Mouse (Mus musculus) limb, embryonic 14.5 days (tissue): ENCODE results near the gene Sdk2. TPM values are rescaled to one million over a fixed set of nuclear protein-coding genes. Genes with fewer than 3 reads are reported as not detected.

Experiments used
- ATAC-seq: fragments of 200-750 bp; cut with Nextera tagmentation; 2 replicates; pipeline ENCODE4 v1.8.0; 2017; ENCODE audit warnings: low read depth, moderate number of reproducible peaks, moderate TSS enrichment; ENCODE audit not compliant: low FRiP score
- DNase-seq: peaks from one replicate; pipeline ENCODE4 v3.0.0-alpha.2; 2015; ENCODE audit warnings: low spot score
- H3K27ac ChIP-seq: fragments of 300-500 bp; sonication (generic); replicated peaks from 2 replicates; pipeline ENCODE4 v1.5.1; 2014; ENCODE audit warnings: low read depth, mild to moderate bottlenecking, low read length, moderate library complexity, mixed read lengths
- H3K27me3 ChIP-seq: fragments of 300-500 bp; sonication (generic); 2 replicates; pipeline ENCODE4 v1.6.1; 2014; ENCODE audit warnings: low read length, mixed read lengths; ENCODE audit not compliant: control insufficient read depth, insufficient read depth
- H3K36me3 ChIP-seq: fragments of 300-500 bp; sonication (generic); 2 replicates; pipeline ENCODE4 v1.6.1; 2014; ENCODE audit warnings: mild to moderate bottlenecking, low read length, moderate library complexity, mixed read lengths; ENCODE audit not compliant: control insufficient read depth, insufficient read depth
- H3K4me1 ChIP-seq: fragments of 300-500 bp; sonication (generic); 2 replicates; pipeline ENCODE4 v1.6.1; 2014; ENCODE audit warnings: antibody characterized with exemption, low read length, mixed read lengths; ENCODE audit not compliant: control insufficient read depth, insufficient read depth
- H3K4me2 ChIP-seq: fragments of 300-500 bp; sonication (generic); replicated peaks from 2 replicates; pipeline ENCODE4 v1.6.1; 2014; ENCODE audit warnings: low read depth, mild to moderate bottlenecking, low read length, moderate library complexity; ENCODE audit not compliant: severe bottlenecking
- H3K4me3 ChIP-seq: fragments of 300-500 bp; sonication (generic); replicated peaks from 2 replicates; pipeline ENCODE4 v1.5.1; 2014; ENCODE audit warnings: low read length
- H3K9ac ChIP-seq: fragments of 300-500 bp; sonication (generic); 2 replicates; pipeline ENCODE4 v1.6.1; 2014; ENCODE audit warnings: mild to moderate bottlenecking, low read depth, low read length, moderate library complexity; ENCODE audit not compliant: severe bottlenecking
- H3K9me3 ChIP-seq: fragments of 300-500 bp; sonication (generic); 2 replicates; pipeline ENCODE4 v1.6.1; 2016; ENCODE audit warnings: low read length; ENCODE audit not compliant: control insufficient read depth
- POLR2A ChIP-seq: fragments of 200-500 bp; IDR thresholded peaks from 2 replicates; pipeline ENCODE4 v1.8.0; 2012; ENCODE audit warnings: inconsistent platforms, mild to moderate bottlenecking, moderate library complexity, borderline replicate concordance; ENCODE audit not compliant: insufficient read depth, insufficient read length; ENCODE audit errors: extremely low read depth
- WGBS: fragments of 180-500 bp; shearing (Covaris S2); extraction: QIAGEN DNeasy Blood & Tissue Kit; methylation state at CpG from one replicate; pipeline ENCODE4 v1.1.7; 2014; 5-methylcytosine and 5-hydroxymethylcytosine counted together
- polyA plus RNA-seq, 2 experiments: library from polyadenylated mRNA; depleted of rRNA in 1 of 2; stranded (reverse) in 1 of 2; unstranded in 1 of 2; fragments of >200 nt; fragmentation: Nextera tagmentation in 1 of 2; extraction: Ambion mirVana in 1 of 2; gene quantifications; 2 replicates each; pipeline versions ENCODE4 v1.2.1 to v1.2.3; 2012 to 2014

The Sdk2 gene
- polyA plus RNA-seq, 2 experiments = 8.0 to 11.6 TPM

DNA sequence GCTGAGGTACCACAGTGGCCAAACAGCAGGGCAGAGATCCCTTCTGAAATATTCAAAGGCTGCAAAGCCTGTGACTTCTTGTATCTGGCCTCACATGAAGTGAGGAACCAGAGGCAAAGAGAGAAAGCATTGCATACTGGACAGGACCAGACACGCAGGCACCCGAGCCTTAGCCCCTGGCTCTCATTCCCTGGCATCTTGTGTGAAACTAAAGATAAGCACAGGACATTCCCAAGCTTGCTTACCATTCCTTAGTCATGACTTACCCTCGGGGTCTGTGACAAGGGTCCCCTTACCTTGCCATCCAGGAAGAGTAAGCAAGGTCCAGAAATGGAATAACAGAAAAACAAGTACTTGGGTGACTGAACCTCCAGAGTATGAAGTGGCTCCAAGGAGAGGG is 16.3 kb downstream of the Sdk2 start:
- H3K4me2 ChIP-seq = no peak overlapping the region
- TF ChIP-seq POLR2A = no peak
- 0 out of 2 replicates have a peak, but pooled peaks cover 4% of the 10 kb centered on the region for H3K9me3 ChIP-seq
- no peaks in the 10 kb centered on the region for H3K27me3 ChIP-seq
- DNase-seq (no peak), ATAC-seq (no peak)
- no peaks in the 10 kb centered on the region for H3K36me3 ChIP-seq
- 78% methylated on average over 3 of the region's 3 CpGs for WGBS
- no peak overlapping the region for H3K4me3 ChIP-seq
- peaks cover 17% of the 10 kb centered on the region for H3K4me1 ChIP-seq
- H3K27ac ChIP-seq = no peak overlapping the region
- H3K9ac ChIP-seq = no peak overlapping the region

GRCm38 (mm10) chr11:114047887-114048331 is 18.9 kb downstream of the Sdk2 start:
- Histone ChIP-seq H3K4me1 (peaks cover 17% of the 10 kb centered on the region), H3K9me3 (0 out of 2 replicates have a peak, but pooled peaks cover 4% of the 10 kb centered on the region), H3K27me3 (no peaks in the 10 kb centered on the region), H3K27ac (no peak overlapping the region), H3K4me3 (no peak overlapping the region), H3K4me2 (no peak overlapping the region), H3K9ac (no peak overlapping the region), H3K36me3 (no peaks in the 10 kb centered on the region)
- WGBS = 13% methylated on average over 10 of the region's 10 CpGs
- ATAC-seq (no peak), DNase-seq (no peak)
- TF ChIP-seq POLR2A = no peak

DNA sequence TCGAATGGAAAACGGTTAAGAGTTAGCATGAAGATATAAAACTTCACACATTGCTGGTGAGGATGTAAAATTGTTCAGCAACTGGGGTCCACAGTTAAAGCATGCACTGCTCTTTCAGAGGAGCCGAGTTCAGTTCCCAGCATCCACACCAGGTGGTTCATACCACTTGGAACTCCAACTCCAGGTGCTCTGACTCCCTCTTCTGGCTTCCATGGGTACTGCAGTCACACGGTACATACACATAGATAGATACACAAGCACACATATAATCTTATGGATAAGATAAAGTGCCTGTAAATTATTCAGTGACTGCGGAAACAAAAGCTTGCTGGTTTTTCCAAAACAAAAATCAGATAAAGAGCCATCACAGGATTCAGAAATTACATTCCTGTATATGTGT is 19.9 kb downstream of the Sdk2 start:
- H3K9ac ChIP-seq = no peak overlapping the region
- no peak for TF ChIP-seq POLR2A
- ATAC-seq = no peak
- no peak overlapping the region for H3K4me3 ChIP-seq
- H3K36me3 ChIP-seq = no peaks in the 10 kb centered on the region
- 93% methylated on average over 5 of the region's 5 CpGs for WGBS
- DNase-seq = no peak
- H3K4me2 ChIP-seq = no peak overlapping the region
- H3K9me3 ChIP-seq = 0 out of 2 replicates have a peak, but pooled peaks cover 4% of the 10 kb centered on the region
- no peaks in the 10 kb centered on the region for H3K27me3 ChIP-seq
- H3K4me1 ChIP-seq = peaks cover 17% of the 10 kb centered on the region
- H3K27ac ChIP-seq = no peak overlapping the region

GRCm38 (mm10) chr11:114044373-114044772 is 22.5 kb downstream of the Sdk2 start:
- no peak overlapping the region for H3K4me2 ChIP-seq
- no peak overlapping the region for H3K9ac ChIP-seq
- H3K27me3 ChIP-seq = no peaks in the 10 kb centered on the region
- 0 out of 2 replicates have a peak, but pooled peaks cover 4% of the 10 kb centered on the region for H3K9me3 ChIP-seq
- TF ChIP-seq POLR2A = no peak
- DNase-seq (no peak), ATAC-seq (no peak)
- no peak overlapping the region for H3K4me3 ChIP-seq
- H3K4me1 ChIP-seq = peaks cover 16% of the 10 kb centered on the region
- 42% methylated on average over 4 of the region's 4 CpGs for WGBS
- H3K27ac ChIP-seq = no peak overlapping the region
- H3K36me3 ChIP-seq = no peaks in the 10 kb centered on the region

DNA sequence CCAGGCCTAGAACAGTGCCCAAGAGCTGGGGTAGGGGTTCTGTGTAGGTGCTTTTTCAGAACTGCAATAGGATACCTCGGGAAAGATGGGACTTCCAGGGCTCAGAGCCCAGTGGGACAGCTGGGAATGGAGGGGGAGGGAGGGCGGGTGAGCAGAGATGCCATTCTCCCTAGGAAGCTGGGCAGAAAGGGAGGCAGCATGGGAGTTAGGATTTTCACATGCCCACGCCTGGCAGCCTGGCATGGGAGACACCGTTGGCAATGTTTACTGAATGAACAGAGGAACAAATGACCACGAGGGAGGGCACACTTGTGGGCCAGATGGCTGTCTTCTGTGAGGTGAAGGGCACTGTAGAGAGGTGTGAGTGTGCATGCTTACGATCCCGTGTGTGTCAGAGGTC is 23.3 kb downstream of the Sdk2 start:
- no peaks in the 10 kb centered on the region for H3K27me3 ChIP-seq
- DNase-seq (no peak), ATAC-seq (no peak)
- WGBS = 61% methylated on average over 7 of the region's 7 CpGs
- no peak for TF ChIP-seq POLR2A
- no peak overlapping the region for H3K4me2 ChIP-seq
- H3K27ac ChIP-seq = no peak overlapping the region
- peaks cover 15% of the 10 kb centered on the region for H3K4me1 ChIP-seq
- H3K9me3 ChIP-seq = 0 out of 2 replicates have a peak, but pooled peaks cover 4% of the 10 kb centered on the region
- H3K4me3 ChIP-seq = no peak overlapping the region
- no peaks in the 10 kb centered on the region for H3K36me3 ChIP-seq
- no peak overlapping the region for H3K9ac ChIP-seq
